Mouse (Mus musculus) C2C12 (cell line): ENCODE data around the gene Slit3. TPM values are rescaled to one million over a fixed set of nuclear protein-coding genes. Genes with fewer than 3 reads are reported as not detected.

Source experiments
- H3K27me3 ChIP-seq: one replicate; pipeline ENCODE4 v1.6.1; 2011; ENCODE audit not compliant: control insufficient read depth, insufficient read depth, insufficient read length
- H3K36me3 ChIP-seq: one replicate; pipeline ENCODE4 v1.6.1; 2011; ENCODE audit not compliant: control insufficient read depth, insufficient read depth
- H3K4me3 ChIP-seq: one replicate; pipeline ENCODE4 v1.5.1; 2011; ENCODE audit warnings: mild to moderate bottlenecking, control low read depth; ENCODE audit not compliant: poor library complexity, insufficient read depth, severe bottlenecking
- H3K79me2 ChIP-seq: one replicate; pipeline ENCODE4 v1.6.1; 2011; ENCODE audit not compliant: control insufficient read depth, insufficient read depth
- H3K79me3 ChIP-seq: one replicate; pipeline ENCODE4 v1.6.1; 2011; ENCODE audit warnings: low read depth, control low read depth
- H3ac ChIP-seq: one replicate; pipeline ENCODE3; 2011; ENCODE audit warnings: low read depth; ENCODE audit not compliant: control insufficient read depth, insufficient read length
- CEBPB ChIP-seq: IDR thresholded peaks from one replicate; pipeline ENCODE4 v1.6.1; 2011; ENCODE audit warnings: low read depth, mild to moderate bottlenecking, control low read depth, moderate library complexity
- CTCF ChIP-seq: IDR thresholded peaks from one replicate; pipeline ENCODE4 v1.5.1; 2011; ENCODE audit not compliant: control insufficient read depth, insufficient read depth, insufficient read length
- FOSL1 ChIP-seq: IDR thresholded peaks from one replicate; pipeline ENCODE4 v1.8.0; 2011; ENCODE audit warnings: mild to moderate bottlenecking, low read length; ENCODE audit not compliant: poor library complexity, insufficient read depth, severe bottlenecking
- MAX ChIP-seq: IDR thresholded peaks from one replicate; pipeline ENCODE4 v1.6.1; 2011; ENCODE audit warnings: mild to moderate bottlenecking, control low read depth
- MYOD1 ChIP-seq: IDR thresholded peaks from one replicate; pipeline ENCODE4 v1.6.1; 2011; ENCODE audit warnings: low read depth; ENCODE audit not compliant: control insufficient read depth, insufficient read length
- MYOG ChIP-seq: IDR thresholded peaks from one replicate; pipeline ENCODE4 v1.6.1; 2011; ENCODE audit not compliant: control insufficient read depth, insufficient read length; ENCODE audit errors: extremely low read depth
- USF1 ChIP-seq: IDR thresholded peaks from one replicate; pipeline ENCODE4 v1.6.1; 2011; ENCODE audit warnings: low read depth, mild to moderate bottlenecking, control low read depth, moderate library complexity
- polyA plus RNA-seq: library from polyadenylated mRNA; unstranded; fragments of >200 nt; fragmentation: generic; extraction: Trizol; gene quantifications from one replicate; pipeline ENCODE4 v1.2.1, GENCODE M21; 2012; ENCODE audit warnings: missing spikeins

The Slit3 gene
- polyA plus RNA-seq, 1 experiment, result not detected

- Histone ChIP-seq H3K27me3 (no peaks in the 10 kb centered on the region), H3ac (no peak overlapping the region), H3K79me2 (no peaks in the 10 kb centered on the region), H3K4me3 (no peak overlapping the region), H3K79me3 (no peaks in the 10 kb centered on the region), H3K36me3 (no peaks in the 10 kb centered on the region)
- TF ChIP-seq CTCF, result no peak
- no peak for TF ChIP-seq MYOG
- no peak for TF ChIP-seq MAX
- no peak for TF ChIP-seq FOSL1
- no peak for TF ChIP-seq USF1
- TF ChIP-seq CEBPB, result no peak
- TF ChIP-seq MYOD1, result no peak
Measured at GRCm38 (mm10) chr11:35306922-35307321, 185.9 kb downstream of the Slit3 start.

- Histone ChIP-seq H3K79me3 (no peaks in the 10 kb centered on the region), H3K36me3 (no peaks in the 10 kb centered on the region), H3K79me2 (no peaks in the 10 kb centered on the region), H3K4me3 (no peak overlapping the region), H3ac (no peak overlapping the region), H3K27me3 (no peaks in the 10 kb centered on the region)
- no peak for TF ChIP-seq MYOG
- TF ChIP-seq MYOD1, result no peak
- TF ChIP-seq USF1, result no peak
- no peak for TF ChIP-seq FOSL1
- no peak for TF ChIP-seq CEBPB
- TF ChIP-seq MAX, result no peak
- no peak for TF ChIP-seq CTCF
Measured at GRCm38 (mm10) chr11:35307992-35308391, 187.0 kb downstream of the Slit3 start.

- Histone ChIP-seq H3K79me2 (no peaks in the 10 kb centered on the region), H3K27me3 (no peaks in the 10 kb centered on the region), H3ac (no peak overlapping the region), H3K79me3 (no peaks in the 10 kb centered on the region), H3K4me3 (no peak overlapping the region), H3K36me3 (no peaks in the 10 kb centered on the region)
- TF ChIP-seq CEBPB, result no peak
Measured at GRCm38 (mm10) chr11:35315449-35316028, 194.5 kb downstream of the Slit3 start.

GRCm38 (mm10) chr11:35317221-35317620 is 196.2 kb downstream of the Slit3 start:
- Histone ChIP-seq H3K27me3 (no peaks in the 10 kb centered on the region), H3K36me3 (no peaks in the 10 kb centered on the region), H3K79me2 (no peaks in the 10 kb centered on the region), H3K79me3 (no peaks in the 10 kb centered on the region), H3ac (no peak overlapping the region), H3K4me3 (no peak overlapping the region)
- no peak for TF ChIP-seq FOSL1
- TF ChIP-seq MYOD1, result no peak
- no peak for TF ChIP-seq CTCF
- TF ChIP-seq MYOG, result no peak
- TF ChIP-seq MAX, result no peak
- TF ChIP-seq CEBPB, result no peak
- TF ChIP-seq USF1, result no peak

- H3K27me3 ChIP-seq, result no peaks in the 10 kb centered on the region
- no peaks in the 10 kb centered on the region for H3K79me2 ChIP-seq
- TF ChIP-seq USF1 (no peak), MYOD1 (no peak), MAX (no peak), FOSL1 (no peak), CTCF (no peak), MYOG (no peak), CEBPB (no peak)
- no peak overlapping the region for H3ac ChIP-seq
- H3K36me3 ChIP-seq, result no peaks in the 10 kb centered on the region
- no peak overlapping the region for H3K4me3 ChIP-seq
- no peaks in the 10 kb centered on the region for H3K79me3 ChIP-seq
Measured at GRCm38 (mm10) chr11:35317775-35318432, 196.9 kb downstream of the Slit3 start.

GRCm38 (mm10) chr11:35318433-35319020 is 197.5 kb downstream of the Slit3 start:
- no peaks in the 10 kb centered on the region for H3K36me3 ChIP-seq
- no peaks in the 10 kb centered on the region for H3K79me3 ChIP-seq
- TF ChIP-seq CTCF (no peak), CEBPB (no peak), USF1 (no peak), MYOG (no peak)
- H3K4me3 ChIP-seq, result no peak overlapping the region
- H3K79me2 ChIP-seq, result no peaks in the 10 kb centered on the region
- no peak overlapping the region for H3ac ChIP-seq
- H3K27me3 ChIP-seq, result no peaks in the 10 kb centered on the region
